Mouse (Mus musculus) common myeloid progenitor, adult 5-6 weeks (primary cell): ENCODE data around the gene 0610037L13Rik. TPM values are rescaled to one million over a fixed set of nuclear protein-coding genes. Genes with fewer than 3 reads are reported as not detected.

ENCODE experiments used
- ATAC-seq: replicated peaks from 2 replicates; pipeline ENCODE4 v1.8.0; 2016; ENCODE audit warnings: low read depth, mild to moderate bottlenecking, moderate TSS enrichment, inconsistent platforms; ENCODE audit not compliant: poor library complexity, severe bottlenecking
- total RNA-seq: library from RNA; stranded (forward); fragments of 200-1000, 187-1606 nt; gene quantifications from 2 replicates; pipeline ENCODE4 v1.2.3, GENCODE M21; 2017

0610037L13Rik gene
- total RNA-seq, 1 experiment from 2014 or later = 51.5 TPM

DNA sequence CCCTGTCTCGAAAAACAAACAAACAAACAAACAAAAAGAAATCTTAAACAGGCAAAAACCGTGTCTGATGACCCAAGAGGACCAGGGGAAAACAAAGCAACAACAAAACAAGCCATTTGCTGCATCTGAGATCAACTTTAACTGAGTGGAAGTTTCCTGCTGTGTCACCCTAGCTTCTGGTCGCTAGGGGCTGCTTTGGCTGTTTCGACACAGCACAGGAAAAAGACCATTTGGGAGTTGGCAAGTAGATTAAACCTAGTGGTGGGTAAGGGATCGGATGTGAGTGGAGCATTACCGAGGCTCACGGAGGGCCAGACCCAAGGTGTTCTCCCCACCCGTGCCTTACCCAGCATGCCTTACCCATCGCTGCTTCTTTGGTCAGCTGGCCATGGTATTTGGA, 16.9 kb downstream of the 0610037L13Rik start:
- no peak for ATAC-seq

DNA sequence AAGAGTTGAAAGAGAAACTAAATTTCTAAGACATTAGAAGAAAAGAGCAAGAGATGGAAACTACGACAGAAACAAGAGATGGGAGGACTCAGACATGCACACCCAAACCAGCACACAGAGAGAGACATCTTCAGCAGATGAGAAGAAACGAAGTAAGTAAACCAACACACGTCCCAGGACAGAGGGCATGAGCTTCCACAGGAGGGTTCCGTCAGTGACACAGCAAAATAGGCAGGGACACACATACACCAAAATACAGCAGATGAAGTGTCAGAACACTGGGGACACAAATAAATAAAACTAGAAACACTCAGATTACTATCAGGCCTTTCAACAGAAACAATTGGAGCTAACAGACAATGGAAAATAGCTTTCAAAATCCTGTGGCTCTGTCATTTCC, 20.4 kb downstream of the 0610037L13Rik start:
- no peak for ATAC-seq

DNA sequence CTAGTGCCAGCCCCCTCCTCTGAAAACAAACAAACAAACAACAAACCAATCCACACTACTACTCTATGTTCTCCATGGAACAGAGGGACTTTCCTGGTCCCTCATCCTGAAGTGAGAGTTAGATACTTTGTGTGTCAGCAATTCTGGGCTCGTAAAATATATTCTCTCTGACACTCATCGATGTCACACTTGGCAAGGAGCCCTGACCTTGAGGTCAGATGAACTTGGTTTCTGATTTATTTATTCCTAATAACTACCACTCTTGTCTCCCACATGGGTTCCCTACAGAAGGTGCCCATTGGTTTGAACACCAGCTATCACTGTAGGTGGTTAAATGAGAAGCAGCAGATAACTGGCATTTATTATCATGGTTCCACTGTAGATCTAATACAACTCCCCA, 30.7 kb downstream of the 0610037L13Rik start:
- ATAC-seq = no peak

DNA sequence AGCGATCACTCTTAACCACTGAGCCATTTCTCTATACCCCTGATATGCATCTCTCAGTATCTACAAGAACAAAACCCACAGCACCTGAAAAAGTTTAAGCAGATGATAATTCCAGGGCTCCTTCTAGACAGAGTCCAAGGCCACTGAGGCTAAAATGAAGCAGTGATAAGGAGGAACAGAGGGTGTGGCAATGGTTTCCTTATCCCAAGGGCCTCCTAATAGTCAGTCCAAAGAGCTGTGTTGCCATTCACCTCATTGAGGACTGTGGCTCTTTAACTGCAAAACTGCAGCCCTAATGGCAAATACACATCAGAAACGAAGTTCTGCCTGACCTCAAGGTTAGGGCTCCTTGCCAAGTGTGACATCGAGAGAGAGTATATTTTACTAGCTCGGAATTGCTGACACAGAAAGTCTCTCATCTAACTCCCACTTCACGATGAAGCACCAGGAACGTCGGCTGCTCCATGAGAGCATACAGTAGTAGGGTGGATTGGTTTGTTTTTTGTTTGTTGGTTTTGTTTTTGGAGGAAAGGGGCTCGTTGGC, 31.6 kb downstream of the 0610037L13Rik start:
- ATAC-seq = no peak

DNA sequence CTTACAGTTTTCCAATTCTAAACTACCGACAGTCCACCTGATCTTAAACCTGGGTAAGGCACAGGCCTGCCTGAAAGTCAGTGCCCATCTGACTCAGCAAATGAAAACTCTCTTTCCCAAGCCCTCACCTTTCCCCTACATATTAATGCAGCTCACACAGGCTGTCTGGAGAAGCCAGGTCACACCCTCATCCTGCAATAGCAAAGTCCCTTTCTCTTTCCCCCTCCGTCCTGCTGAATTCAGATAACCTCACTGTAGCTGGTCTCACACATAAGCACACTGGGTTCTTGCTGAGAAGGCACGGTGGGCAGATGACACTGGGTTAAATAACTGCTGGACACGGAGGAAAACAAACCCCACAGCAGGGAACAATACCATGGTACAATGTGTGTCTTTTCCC, 32.3 kb downstream of the 0610037L13Rik start:
- ATAC-seq = no peak

DNA sequence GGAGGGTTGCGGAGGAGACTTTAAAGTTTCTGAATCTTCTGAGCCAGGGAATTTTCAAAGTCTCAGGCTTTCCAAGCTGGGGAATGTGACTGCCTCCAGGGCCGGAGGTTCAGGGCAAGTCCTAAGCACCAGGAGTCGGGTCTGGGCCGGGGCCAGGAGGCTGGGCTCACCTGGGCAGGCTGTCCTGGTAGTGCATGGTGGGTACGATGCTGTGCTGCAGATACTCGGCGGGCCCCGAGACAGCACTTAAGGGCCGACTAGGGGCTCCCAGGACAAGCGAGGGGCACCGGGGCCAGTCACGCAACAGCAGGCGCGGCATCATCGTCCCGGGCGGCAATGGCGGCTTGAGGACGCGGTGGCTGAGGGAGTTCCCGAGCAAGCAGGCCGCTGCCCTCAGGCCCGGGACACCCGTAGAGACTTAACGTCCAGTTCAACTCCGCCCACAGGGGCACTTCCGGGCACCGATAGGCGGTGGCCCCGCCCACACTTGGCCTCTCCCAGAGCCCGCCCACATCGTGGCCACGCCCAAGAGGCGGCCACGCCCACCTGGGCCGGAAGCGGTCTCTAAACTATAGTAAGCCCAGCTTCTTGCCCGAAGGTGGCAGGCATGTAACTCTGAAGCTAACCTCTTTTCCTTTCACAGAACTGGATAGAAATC, 33.7 kb downstream of the 0610037L13Rik start, which contains the start of gene Cpt2:
Gene Cpt2 (minus strand): TSS at position 466 of the 658 bp plus-strand sequence.
- peak; percentile 95 for ATAC-seq

DNA sequence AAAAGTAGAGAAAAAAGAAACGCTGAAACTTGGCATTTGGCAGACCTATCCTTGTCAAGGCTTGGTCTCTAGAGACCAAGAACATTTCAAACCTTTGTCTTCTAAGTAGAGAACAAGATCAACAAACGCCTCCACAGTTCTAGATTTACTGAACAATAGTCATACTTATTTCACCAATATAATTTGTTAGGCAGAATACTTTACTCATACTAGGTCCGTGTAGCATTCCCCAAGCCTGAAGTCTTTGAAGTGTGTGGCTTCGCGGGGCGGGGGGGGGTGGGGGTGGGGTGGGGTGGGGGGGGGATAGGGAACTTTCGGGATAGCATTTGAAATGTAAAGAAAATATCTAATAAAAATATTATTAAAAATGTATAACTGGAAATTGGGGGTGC, 34.2 kb downstream of the 0610037L13Rik start:
- no peak for ATAC-seq

DNA sequence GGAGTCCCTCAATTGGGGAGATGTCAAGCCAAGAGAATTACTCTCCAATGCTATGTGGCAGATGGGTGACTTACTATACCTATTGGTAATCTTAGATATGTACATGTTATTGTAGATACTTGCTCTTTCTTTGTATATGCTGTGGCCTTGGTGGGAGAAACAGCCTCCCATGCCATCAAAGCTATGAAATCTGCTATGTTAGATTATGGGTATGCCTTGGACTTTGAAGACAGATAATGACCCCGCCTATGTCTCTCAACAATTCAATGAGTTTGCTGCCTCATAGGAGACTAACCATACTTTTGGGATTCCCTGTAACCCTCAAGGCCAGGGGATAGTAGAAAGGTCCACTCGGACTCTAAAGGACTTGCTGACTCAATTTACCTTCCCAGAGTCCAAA, 38.7 kb downstream of the 0610037L13Rik start:
- no peak for ATAC-seq

DNA sequence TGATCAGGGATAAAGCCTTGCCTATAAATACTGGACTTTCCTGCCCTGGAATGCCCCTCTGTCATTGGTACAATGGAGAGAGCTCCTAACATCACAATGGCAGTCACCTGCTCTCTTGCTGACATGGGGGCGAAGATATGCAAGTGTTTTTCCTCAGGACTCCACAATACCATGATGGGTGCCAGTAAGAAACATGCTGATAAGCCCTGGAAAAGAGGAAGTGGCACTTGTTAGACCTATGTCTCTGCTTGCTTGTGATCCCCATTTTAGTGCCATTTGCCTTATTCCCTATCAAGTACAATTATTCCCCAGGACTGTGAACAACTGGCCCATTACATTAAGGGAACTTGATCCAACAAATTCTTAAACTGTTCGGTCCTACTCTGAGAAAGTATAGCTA, 39.1 kb downstream of the 0610037L13Rik start:
- peak; percentile 63 for ATAC-seq

DNA sequence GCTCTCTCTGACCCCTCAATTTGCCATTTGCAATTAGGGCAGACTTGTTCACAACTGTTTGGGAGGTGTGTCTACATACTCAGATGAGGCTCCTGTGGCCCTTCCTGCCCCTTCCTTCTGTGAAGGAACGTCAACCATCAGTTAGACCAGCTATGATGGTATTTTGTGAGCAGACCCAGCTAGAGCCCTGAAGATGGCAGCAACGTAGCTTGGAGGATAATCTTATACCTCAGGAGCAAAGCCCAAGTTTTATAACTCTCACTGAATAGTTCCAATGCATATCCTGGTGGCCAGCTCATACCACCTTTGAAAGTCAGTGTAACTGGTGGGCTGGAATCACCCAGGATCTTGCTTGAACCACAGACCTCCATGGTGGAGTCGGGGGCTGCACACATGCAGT, 41.8 kb downstream of the 0610037L13Rik start:
- no peak for ATAC-seq

DNA sequence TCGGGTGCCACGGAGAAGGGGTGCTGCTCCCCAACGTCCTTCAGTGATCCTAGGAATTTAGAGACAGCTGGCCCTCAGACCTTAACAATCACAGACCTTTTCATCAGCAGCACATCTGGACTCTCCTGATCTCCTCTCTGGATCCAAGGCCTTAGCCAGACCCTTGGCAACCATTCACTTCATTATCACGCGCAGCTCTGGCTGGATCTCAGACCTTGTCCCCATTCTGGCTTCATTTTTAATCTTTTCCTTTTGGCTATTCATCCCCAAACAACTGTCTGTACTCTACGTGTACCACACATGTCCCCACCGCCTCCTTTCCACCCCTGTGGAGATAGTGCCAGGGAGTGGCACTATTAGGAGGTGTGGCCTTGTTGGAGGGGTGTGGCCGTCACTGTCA, 43.6 kb downstream of the 0610037L13Rik start:
- ATAC-seq = no peak

DNA sequence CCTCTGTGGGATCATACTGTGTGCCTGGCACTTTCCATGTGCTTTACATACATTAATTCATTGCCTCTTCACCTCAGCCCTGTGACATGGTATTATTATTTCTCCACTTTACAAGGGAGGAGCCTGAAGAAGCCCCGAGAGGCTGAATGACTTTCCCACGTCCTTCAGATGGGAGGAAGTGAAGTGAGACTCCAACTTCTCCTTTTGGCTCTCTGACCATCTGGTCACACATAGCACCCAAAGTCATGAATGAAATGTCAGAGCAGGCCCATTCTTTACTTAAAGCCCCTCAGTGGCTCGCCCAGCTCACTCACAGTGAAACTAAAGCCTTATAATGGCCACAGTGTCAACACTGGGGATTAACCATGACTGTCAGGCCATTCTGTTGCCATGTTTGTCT, 45.6 kb downstream of the 0610037L13Rik start:
- peak; percentile 82 for ATAC-seq

DNA sequence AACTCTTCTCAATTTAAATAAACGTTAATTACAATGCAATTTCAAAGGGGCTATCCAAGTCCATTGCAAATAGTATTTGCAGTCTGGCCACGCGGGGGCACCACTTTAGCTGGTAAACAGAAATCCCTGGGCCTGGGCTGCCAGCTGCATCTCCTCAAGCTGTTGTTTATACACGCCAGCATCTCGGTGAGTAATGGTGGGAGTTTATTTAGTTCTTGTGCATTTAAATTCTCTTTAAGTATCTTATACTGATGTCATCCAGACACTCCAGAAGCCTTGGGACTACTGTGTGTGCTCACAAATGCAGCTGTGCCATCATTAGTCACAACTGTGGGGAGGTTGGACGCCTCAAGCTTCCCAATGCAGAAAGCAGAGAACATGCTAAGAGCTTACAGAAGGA, 47.7 kb downstream of the 0610037L13Rik start:
- 0 out of 2 replicates have a peak, but pooled peaks have one; percentile 38 for ATAC-seq

DNA sequence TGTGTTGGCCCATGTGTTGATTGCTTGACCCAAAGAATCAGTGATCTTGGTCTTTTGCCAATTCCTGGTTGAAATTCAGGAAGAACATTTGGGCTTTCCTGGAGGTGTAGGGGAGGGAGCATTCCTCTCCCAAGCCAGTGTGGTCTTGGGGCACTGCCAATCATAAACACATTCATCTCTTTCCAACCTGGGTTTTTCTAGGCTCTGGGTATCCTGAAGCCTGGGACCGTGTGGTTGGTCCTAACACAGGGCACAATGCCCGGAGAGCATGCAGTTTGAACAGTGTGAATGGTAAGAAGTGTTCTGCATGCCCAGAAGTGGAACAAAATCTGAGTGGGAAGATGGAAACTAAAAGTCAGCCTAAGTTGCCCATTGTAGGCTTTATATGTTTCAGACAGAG, 48.5 kb downstream of the 0610037L13Rik start:
- no peak for ATAC-seq

DNA sequence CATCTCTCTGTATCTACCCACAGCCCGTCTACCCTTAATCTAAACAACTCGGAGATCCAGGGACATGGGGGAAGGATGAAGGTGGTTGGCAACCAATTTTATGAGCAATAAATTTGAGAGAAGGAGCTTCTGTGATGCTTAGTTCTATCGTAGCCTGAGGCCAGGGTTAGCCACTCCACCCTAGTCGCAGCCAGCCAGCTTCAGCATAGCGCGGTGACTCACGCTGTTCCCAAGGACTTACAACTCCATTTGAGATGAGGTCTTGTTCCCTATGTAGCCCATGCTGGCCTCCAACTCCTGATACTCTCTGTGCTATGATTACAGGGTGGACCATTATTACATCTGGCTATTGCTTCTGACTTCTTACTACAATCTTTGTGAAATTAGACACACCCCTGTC, 53.1 kb downstream of the 0610037L13Rik start:
- ATAC-seq = no peak

DNA sequence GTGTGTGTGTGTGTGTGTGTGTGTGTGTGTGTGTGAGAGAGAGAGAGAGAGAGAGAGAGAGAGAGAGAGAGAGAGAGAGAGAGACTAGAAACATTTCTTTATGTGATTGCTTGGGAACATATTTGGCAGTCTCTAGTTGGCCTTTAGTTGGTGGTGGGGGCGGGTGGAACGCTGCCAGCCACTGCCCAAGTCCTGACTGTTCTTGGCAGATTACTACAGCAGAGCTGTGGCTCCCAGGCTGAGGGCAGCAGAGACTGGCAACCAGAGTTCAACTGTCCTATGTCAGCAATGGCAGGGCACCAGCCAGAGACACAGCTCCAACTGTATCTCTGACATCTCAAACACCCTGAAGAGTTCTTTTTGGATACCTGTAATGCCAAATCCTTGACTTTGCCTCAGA, 54.5 kb downstream of the 0610037L13Rik start:
- ATAC-seq = no peak

Other genes with a start within 250 kb of the 0610037L13Rik start
- not detected in 2 replicates for gene Dmrtb1, start 205.6 kb upstream of the 0610037L13Rik start, total RNA-seq
- gene Lrp8, start 87.6 kb upstream of the 0610037L13Rik start, total RNA-seq = 7.4 and 10.4 TPM in 2 replicates
- 256 and 294 TPM in 2 replicates for gene Magoh, start 10.1 kb upstream of the 0610037L13Rik start, total RNA-seq
- 18.6 and 22.6 TPM in 2 replicates for gene Cpt2, start 33.8 kb downstream of the 0610037L13Rik start, total RNA-seq
- not detected in 2 replicates for gene Slc1a7, start 78.5 kb downstream of the 0610037L13Rik start, total RNA-seq
- gene Podn, start 206.6 kb downstream of the 0610037L13Rik start, total RNA-seq = not detected in 2 replicates